Mouse (Mus musculus): ENCODE data around the gene Grin3b. TPM values are rescaled to one million over a fixed set of nuclear protein-coding genes. Genes with fewer than 3 reads are reported as not detected.

The Grin3b gene
- polyA plus RNA-seq, 1 experiment from 2014 or later: 0.10 TPM

GRCm38 (mm10) chr10:79928907-79929701 lies 41.4 kb upstream of the Grin3b start:
- H3K4me2 ChIP-seq: peak overlapping the region; percentile 84
- DNase-seq: no peak
- H3K9ac ChIP-seq: peak overlapping the region; percentile 54
- 25% methylated on average over 9 of the region's 9 CpGs for WGBS (ENCODE audit: insufficient replicate concordance)
- H3K4me3 ChIP-seq (replicated peaks): peak overlapping the region; percentile 85
- ATAC-seq (ENCODE audit: low read depth): no peak
- peaks cover 87% of the 10 kb centered on the region for H3K4me1 ChIP-seq (replicated peaks)
- H3K36me3 ChIP-seq: peaks cover 38% of the 10 kb centered on the region
- H3K27me3 ChIP-seq: no peaks in the 10 kb centered on the region
- peak overlapping the region; percentile 88 for H3K27ac ChIP-seq
- H3K9me3 ChIP-seq (replicated peaks): no peaks in the 10 kb centered on the region

DNA sequence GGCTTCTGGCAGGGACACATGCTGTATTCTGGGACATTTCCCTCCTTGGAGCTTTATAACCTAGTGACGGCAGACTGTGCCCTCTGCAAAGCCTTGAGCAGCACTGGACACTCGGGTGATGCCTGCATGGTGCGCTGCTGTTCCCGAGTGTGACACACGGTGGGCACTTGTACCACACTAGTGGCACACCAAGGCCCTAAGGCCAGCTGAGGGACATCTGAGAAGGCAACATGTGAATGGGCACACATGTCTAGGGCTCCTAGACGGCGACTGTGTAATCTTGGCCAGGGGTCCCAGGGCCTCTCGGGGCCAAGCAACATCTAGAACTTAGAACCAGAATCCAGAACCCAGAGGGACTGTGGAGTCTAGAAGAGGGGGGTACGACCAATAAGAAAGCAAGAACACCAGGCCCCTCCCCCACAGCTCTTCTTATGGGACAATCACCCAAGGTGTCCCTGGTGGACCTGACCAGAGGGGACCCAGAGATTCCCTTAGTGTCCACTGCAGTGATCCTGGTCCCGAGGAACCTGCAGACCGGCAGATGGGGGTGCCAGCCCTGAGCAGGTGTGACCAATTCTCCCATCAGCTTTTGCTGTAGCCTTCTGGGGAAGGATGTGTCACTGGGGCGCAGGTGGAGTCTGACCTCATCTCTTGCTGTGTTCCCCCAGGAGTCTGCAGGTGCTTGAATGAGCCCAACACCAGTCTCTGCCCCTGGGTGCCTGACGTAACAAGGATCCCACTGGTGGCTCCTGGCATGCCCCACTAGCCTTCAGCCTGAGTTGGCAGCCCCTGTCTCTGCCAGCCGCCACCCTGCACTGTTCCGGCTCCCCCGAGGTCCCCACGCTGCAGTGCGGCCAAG lies 40.3 kb upstream of the Grin3b start:
- no peak for ATAC-seq (ENCODE audit: low read depth)
- Histone ChIP-seq H3K36me3 (peaks cover 49% of the 10 kb centered on the region), H3K27me3 (no peaks in the 10 kb centered on the region), H3K4me1 (replicated peaks) (peaks cover 93% of the 10 kb centered on the region), H3K4me3 (replicated peaks) (0 out of 2 replicates have a peak overlapping the region, but pooled peaks have one; percentile 85), H3K9me3 (replicated peaks) (no peaks in the 10 kb centered on the region), H3K9ac (no peak overlapping the region), H3K4me2 (peak overlapping the region; percentile 84), H3K27ac (peak overlapping the region; percentile 88; the same call in 1 of the 2 replicates)
- DNase-seq: no peak
- 83% methylated on average over 18 of the region's 18 CpGs for WGBS (ENCODE audit: insufficient replicate concordance)

GRCm38 (mm10) chr10:79930826-79931186 lies 39.7 kb upstream of the Grin3b start:
- Histone ChIP-seq H3K4me1 (replicated peaks) (peaks cover 95% of the 10 kb centered on the region), H3K36me3 (peaks cover 52% of the 10 kb centered on the region), H3K27me3 (no peaks in the 10 kb centered on the region), H3K4me3 (replicated peaks) (no peak overlapping the region), H3K9me3 (replicated peaks) (no peaks in the 10 kb centered on the region), H3K4me2 (no peak overlapping the region), H3K9ac (no peak overlapping the region), H3K27ac (no peak overlapping the region)
- 87% methylated on average over 16 of the region's 16 CpGs for WGBS (ENCODE audit: insufficient replicate concordance)
- DNase-seq: no peak
- ATAC-seq (ENCODE audit: low read depth): no peak

- 57% methylated on average over 9 of the region's 9 CpGs for WGBS (ENCODE audit: insufficient replicate concordance)
These were observed 38.7 kb upstream of the Grin3b start for GRCm38 (mm10) chr10:79931797-79932196.

GRCm38 (mm10) chr10:79932736-79933135 lies 37.8 kb upstream of the Grin3b start:
- H3K36me3 ChIP-seq: peaks cover 52% of the 10 kb centered on the region
- ATAC-seq (ENCODE audit: low read depth): no peak
- no peaks in the 10 kb centered on the region for H3K27me3 ChIP-seq
- H3K9ac ChIP-seq: no peak overlapping the region
- no peak for DNase-seq
- 69% methylated on average over 8 of the region's 8 CpGs for WGBS (ENCODE audit: insufficient replicate concordance)
- H3K9me3 ChIP-seq (replicated peaks): no peaks in the 10 kb centered on the region
- peak overlapping the region; percentile 39; the same call in 1 of the 2 replicates for H3K27ac ChIP-seq
- no peak overlapping the region for H3K4me3 ChIP-seq (replicated peaks)
- H3K4me2 ChIP-seq: 0 out of 2 replicates have a peak overlapping the region, but pooled peaks have one; percentile 8
- peaks cover 96% of the 10 kb centered on the region for H3K4me1 ChIP-seq (replicated peaks)

More at GRCm38 (mm10) chr10:79931797-79932196, 38.7 kb upstream of the Grin3b start:
- Histone ChIP-seq H3K4me3 (replicated peaks) (no peak overlapping the region), H3K27ac (no peak overlapping the region), H3K36me3 (peaks cover 52% of the 10 kb centered on the region), H3K27me3 (no peaks in the 10 kb centered on the region), H3K9ac (no peak overlapping the region), H3K9me3 (replicated peaks) (no peaks in the 10 kb centered on the region), H3K4me1 (replicated peaks) (peaks cover 95% of the 10 kb centered on the region), H3K4me2 (no peak overlapping the region)
- DNase-seq (no peak), ATAC-seq (ENCODE audit: low read depth) (no peak)

GRCm38 (mm10) chr10:79933145-79933679 lies 37.3 kb upstream of the Grin3b start:
- Histone ChIP-seq H3K36me3 (peaks cover 56% of the 10 kb centered on the region), H3K27ac (no peak overlapping the region), H3K9me3 (replicated peaks) (no peaks in the 10 kb centered on the region), H3K9ac (no peak overlapping the region), H3K4me1 (replicated peaks) (peaks cover 96% of the 10 kb centered on the region), H3K27me3 (no peaks in the 10 kb centered on the region), H3K4me3 (replicated peaks) (no peak overlapping the region), H3K4me2 (0 out of 2 replicates have a peak overlapping the region, but pooled peaks have one; percentile 2)
- DNase-seq: no peak
- 68% methylated on average over 9 of the region's 9 CpGs for WGBS (ENCODE audit: insufficient replicate concordance)
- no peak for ATAC-seq (ENCODE audit: low read depth)

DNA sequence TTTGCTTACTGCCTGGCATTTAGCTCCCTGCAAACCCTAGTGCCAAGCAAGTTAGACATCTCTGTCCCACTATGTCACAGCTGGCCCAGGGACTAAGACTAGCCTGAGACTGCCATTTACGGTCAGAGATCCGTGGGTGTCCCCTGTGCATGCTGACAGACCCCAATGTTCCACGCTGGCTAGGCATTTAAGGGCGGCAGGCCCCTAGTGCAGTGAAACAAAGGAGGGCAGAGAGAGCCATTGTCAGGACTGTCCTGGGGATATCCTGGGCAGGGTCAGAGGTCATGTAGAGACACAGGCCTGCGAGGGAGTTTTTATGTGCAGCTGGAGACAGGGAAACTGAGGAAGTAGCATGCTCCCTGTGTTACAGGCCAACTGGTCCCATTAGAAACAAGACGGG lies 36.7 kb upstream of the Grin3b start:
- DNase-seq (no peak), ATAC-seq (ENCODE audit: low read depth) (no peak)
- no peaks in the 10 kb centered on the region for H3K9me3 ChIP-seq (replicated peaks)
- WGBS (ENCODE audit: insufficient replicate concordance): 80% methylated on average over 6 of the region's 6 CpGs
- H3K36me3 ChIP-seq: peaks cover 59% of the 10 kb centered on the region
- no peaks in the 10 kb centered on the region for H3K27me3 ChIP-seq
- peak overlapping the region; percentile 10; the same call in 1 of the 2 replicates for H3K27ac ChIP-seq
- no peak overlapping the region for H3K9ac ChIP-seq
- 0 out of 2 replicates have a peak overlapping the region, but pooled peaks have one; percentile 2 for H3K4me2 ChIP-seq
- H3K4me3 ChIP-seq (replicated peaks): no peak overlapping the region
- peaks cover 98% of the 10 kb centered on the region for H3K4me1 ChIP-seq (replicated peaks)

DNA sequence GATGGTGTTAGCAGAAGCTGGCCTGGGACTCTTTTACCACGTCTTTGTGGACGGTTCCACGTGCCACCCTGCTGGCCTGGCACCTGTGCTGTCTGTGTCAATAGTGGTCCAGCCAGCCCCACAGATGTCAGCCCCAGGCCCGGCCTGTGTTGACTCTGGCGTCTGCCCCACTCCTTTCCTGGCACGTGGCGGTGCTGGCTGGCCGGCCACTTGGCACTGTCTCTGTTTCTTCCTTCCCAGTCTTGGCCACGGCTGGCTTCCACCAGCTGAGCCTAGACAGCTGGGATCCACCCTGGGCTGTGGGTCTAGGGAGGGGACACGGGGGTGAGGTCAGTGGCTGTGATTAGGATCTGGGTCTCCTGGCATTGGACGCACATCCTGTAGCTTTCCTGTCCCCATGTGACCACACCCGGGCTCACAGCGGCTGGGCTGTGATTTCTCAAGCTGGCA lies 36.2 kb upstream of the Grin3b start:
- Histone ChIP-seq H3K36me3 (peaks cover 59% of the 10 kb centered on the region), H3K9me3 (replicated peaks) (no peaks in the 10 kb centered on the region), H3K4me1 (replicated peaks) (peaks cover 98% of the 10 kb centered on the region), H3K27ac (peak overlapping the region; percentile 10; the same call in 1 of the 2 replicates), H3K4me3 (replicated peaks) (no peak overlapping the region), H3K27me3 (no peaks in the 10 kb centered on the region), H3K4me2 (no peak overlapping the region), H3K9ac (no peak overlapping the region)
- ATAC-seq (ENCODE audit: low read depth): no peak
- 58% methylated on average over 13 of the region's 13 CpGs for WGBS (ENCODE audit: insufficient replicate concordance)
- no peak for DNase-seq

- peaks cover 65% of the 10 kb centered on the region for H3K36me3 ChIP-seq
- no peak overlapping the region for H3K4me3 ChIP-seq (replicated peaks)
- ATAC-seq (ENCODE audit: low read depth): no peak
- no peaks in the 10 kb centered on the region for H3K27me3 ChIP-seq
- DNase-seq: no peak
- no peak overlapping the region for H3K4me2 ChIP-seq
- H3K9ac ChIP-seq: no peak overlapping the region
- WGBS (ENCODE audit: insufficient replicate concordance): 84% methylated on average over 16 of the region's 16 CpGs
- peak overlapping the region; percentile 10; the same call in 1 of the 2 replicates for H3K27ac ChIP-seq
- H3K4me1 ChIP-seq (replicated peaks): peaks cover 98% of the 10 kb centered on the region
- H3K9me3 ChIP-seq (replicated peaks): no peaks in the 10 kb centered on the region
These were observed 35.5 kb upstream of the Grin3b start for GRCm38 (mm10) chr10:79934794-79935569.

DNA sequence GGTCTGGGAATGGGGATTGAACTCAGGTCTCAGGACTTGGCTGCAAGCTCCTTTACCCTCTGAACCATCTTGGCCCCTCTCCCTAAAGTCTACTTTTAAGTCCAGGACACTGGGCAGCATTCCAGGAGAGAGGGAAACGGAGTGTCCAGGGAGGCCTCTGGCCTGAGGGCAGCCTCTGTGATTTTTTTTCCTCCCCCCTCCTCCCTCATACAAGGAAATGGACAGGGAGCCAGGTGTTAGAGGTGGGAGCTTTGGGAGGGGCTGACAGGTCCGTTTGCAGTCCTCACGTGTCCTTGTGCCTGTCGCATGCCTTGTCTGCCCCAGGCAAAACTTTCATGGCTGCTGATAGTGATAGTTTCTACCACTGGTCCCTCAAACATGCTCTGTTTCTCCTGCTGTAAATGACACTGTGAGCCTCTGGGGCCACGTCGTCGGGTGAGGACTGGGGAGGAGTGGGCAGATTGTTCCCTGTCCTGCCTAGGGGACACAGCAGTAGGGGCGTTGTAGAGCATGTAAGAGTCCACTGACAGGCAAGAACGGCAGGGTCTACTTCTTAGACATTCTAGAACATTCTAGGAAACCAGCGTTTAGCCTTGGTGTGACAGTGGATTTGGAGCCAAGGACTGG lies 34.1 kb upstream of the Grin3b start:
- ATAC-seq (ENCODE audit: low read depth): no peak
- Histone ChIP-seq H3K36me3 (peaks cover 57% of the 10 kb centered on the region), H3K9ac (no peak overlapping the region), H3K4me3 (replicated peaks) (no peak overlapping the region), H3K4me2 (peak overlapping the region; percentile 19; the same call in 1 of the 2 replicates), H3K27me3 (no peaks in the 10 kb centered on the region), H3K27ac (peak overlapping the region; percentile 75), H3K9me3 (replicated peaks) (no peaks in the 10 kb centered on the region), H3K4me1 (replicated peaks) (peaks cover 99% of the 10 kb centered on the region)
- DNase-seq: no peak
- WGBS (ENCODE audit: insufficient replicate concordance): 61% methylated on average over 10 of the region's 10 CpGs

Measured in liver, embryonic 13.5 days (tissue).